Mouse (Mus musculus) brain, embryonic 18.5 days (tissue): ENCODE results near the gene Rab11a.
"Not testable (repeated sequence)": the region's sequence is repeated elsewhere in the genome, so short reads cannot be mapped to it uniquely, and the experiment has no call there.

Experiments
- DNase-seq: peaks from one replicate; pipeline ENCODE4 v3.0.0-alpha.2; 2012; ENCODE audit warnings: low read depth, low spot score

The Rab11a gene

DNA sequence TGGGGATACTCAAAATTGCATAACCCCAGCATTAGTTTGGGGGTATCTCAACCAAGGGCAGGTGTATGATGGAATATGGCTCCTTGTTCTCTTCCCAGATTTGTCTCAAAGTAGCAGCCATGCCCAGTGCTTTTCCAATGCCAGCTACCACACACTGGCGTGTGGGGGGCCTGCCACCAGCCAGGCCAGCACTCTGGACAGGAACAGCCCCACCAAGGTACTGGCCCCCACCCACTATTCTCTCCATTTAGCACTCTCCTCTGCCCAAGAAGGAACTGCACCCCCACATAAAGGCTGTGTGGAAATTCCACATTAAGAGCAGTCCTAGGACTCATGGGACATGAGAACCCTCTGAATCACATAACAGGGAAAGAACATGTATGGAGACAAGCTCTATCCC lies 42.3 kb downstream of the Rab11a start:
- DNase-seq, result no peak

DNA sequence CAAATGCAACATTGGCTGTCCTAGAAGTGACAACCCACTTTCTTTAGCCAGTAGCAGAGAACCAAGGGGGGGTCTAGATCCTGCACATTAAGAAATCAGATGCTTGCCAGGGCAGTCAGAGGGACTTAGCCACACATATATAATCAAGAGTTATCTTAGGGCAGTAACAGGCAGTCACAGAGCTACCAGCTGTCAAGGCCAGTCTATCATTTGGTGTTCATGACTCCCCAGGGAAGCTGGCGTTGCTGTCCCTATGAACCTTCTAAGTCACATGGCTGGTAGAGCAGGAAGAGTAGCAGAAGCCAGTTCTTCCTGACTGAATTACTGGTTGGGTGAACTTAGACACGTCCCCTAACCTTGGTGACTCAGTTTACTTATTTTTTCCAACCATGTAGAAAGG lies 44.5 kb downstream of the Rab11a start:
- no peak for DNase-seq

DNA sequence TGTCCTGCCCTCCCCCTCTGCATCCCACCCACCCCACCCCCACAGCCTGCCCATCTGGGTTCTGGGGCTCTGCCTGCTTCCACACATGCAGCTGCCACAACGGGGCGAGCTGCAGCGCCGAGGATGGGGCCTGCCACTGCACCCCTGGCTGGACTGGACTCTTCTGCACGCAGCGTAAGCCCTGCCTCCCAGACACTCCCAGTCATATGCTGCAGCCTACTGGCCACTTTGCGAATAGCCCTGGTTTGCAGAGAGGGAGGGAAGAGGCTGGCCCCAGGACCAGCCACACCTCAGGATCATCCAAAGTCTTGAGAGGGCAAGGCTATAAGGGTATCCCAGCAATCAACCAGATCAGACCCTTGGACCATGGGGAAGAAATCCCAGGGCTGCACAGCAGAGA lies 46.4 kb downstream of the Rab11a start:
- no peak for DNase-seq

DNA sequence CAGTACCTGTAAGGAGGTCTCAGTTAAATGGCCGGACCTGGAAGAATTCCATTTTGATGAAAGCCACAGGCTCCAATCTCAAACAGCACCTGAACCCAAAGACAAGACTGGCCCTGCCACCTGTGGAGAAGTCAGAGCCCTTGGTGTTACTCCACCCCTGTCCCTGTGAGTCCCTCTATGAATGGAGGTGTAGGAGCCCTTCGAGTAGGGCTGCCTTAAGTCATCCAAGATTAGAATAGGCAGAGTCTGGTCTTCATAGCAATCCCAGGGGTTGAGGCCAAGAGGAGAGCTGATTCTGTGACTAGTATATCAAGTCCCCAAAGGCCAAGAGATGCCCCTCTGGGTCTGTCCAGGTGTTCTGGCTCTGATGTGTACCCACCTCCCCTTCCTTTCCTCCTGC lies 46.8 kb downstream of the Rab11a start:
- no peak for DNase-seq

DNA sequence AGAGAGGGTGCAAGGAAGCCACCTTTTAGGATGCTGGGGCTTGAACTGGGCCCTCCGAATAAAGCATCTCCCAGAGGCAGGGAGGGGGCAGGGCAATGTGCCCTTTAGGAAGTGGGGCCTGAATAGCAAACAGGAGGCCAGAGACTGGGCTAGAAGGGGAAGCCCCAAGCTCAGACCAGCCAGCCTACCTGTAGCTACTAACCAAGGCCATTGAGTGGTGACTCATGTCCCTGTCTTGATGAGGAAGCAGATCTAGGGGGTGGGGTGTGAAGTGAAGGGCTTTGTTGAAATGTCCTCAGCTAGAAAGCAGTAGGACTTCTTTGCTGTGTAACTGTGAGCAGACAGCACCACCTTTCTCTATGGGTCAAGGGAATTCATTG lies 49.6 kb downstream of the Rab11a start:
- DNase-seq, result no peak

DNA sequence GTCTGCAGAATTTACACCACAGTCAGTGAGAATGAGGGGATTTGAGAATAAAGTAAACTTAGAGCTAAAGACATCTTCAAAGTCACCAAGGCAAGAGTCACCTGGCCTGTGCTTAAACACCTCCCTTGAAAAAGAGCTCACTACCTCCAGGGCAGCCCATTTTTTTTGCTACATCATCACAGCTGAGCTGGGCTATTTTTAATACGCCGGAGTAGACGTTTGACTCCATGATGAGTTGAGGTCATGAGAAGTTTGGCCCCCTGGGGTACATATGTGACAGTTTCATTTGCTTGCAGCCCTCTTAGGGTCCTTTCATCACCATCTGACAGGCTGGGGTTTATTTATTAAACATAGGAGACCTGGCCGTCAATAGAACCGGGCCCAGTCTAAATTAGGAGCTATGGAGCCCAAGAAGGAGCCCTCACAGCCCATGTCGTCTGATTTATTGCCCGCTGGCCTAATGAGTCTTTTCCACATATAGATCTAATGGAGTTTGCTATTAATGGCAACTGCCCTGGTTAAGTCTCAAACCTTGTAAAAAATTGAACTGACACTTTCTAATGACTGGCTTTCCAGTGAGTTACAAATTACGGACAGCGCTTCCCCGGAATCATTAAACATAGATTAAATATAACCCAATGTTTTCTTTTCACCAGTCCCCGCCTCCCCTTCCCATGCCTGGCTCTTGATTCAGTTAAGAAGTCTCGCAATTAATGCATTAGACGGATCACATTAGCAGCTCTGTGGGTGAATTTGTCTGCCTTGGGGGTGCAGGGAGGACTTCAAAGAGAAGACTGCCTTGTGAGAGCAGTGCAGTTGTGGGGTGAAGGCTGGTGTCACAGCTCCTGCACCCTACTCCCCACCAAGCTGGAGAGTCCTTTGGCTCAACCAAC lies 50.2 kb downstream of the Rab11a start:
- no peak for DNase-seq

DNA sequence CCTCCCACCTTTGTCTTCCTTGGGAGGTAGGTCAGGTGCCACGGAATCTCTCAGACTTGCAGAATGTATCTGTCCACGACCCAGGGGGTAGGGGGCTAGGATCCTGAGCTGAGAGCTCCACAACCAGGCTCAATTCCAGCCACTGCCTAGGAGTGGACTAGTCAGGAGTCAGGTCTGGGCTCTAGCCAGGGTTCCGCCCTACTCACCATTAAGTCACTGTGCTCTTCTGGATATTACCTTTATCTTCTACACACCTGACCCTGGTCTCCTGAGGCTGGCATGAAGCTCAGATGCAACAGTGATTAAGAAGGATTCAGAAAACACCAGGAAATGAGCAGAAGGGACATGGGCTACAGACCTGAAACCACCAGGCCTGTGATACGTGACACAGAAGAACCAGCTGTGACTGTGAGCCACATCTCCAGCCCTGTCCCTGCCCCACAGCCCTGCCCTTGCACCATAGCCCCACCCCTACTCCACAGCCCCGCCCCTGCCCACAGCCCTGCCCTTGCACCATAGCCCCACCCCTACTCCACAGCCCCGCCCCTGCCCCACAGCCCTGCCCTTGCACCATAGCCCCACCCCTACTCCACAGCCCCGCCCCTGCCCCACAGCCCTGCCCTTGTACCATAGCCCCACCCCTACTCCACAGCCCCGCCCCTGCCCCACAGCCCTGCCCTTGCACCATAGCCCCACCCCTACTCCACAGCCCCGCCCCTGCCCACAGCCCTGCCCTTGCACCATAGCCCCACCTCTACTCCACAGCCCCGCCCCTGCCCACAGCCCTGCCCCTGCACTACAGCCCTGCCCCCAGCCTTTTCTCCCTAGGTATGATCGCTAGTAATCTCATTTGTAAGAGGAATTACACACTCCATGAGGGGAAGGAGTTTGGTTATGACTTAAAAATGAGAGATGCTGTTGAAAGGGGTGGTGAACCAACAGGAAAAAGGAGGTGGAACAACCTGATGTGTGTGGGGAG lies 65.9 kb downstream of the Rab11a start:
- DNase-seq, result not testable (repeated sequence)

DNA sequence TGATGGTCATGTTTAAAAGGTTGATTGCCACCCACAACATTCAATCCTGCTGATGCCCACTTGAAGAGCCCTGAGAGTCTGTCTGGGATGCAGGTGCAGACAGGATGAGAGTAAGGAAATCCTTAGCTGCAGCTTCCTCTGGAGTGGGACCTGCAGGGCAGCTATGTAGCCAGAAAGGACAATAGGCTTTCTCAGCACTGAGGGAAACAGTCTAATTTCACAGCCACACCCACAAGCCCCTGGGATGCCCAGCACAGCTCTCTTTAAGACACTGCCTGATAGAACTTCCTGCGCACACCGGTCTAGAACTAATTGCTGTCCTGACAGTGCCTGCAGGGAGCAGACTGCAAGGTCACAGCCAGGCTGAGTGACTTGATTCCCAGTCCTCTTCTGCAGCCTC lies 69.6 kb downstream of the Rab11a start:
- DNase-seq, result no peak

DNA sequence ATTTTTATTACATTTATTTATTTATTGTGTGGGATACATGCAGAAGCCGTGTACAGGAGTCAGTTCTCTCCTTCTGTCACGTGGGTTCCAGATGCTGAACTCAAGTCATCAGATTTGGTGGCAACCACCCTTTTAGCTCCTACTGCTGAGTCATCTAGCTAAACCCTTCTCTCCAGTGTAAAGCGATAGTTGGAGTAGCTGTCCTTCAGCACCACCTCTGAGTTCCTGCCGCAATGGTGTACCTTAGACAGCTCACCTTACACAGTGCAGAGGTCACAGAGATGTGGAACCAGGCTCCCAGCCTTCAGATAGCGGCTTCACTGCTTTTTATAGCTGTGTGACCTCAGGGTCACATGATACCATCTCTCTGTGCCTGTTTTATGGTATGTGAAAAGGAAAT lies 70.0 kb downstream of the Rab11a start:
- no peak for DNase-seq

DNA sequence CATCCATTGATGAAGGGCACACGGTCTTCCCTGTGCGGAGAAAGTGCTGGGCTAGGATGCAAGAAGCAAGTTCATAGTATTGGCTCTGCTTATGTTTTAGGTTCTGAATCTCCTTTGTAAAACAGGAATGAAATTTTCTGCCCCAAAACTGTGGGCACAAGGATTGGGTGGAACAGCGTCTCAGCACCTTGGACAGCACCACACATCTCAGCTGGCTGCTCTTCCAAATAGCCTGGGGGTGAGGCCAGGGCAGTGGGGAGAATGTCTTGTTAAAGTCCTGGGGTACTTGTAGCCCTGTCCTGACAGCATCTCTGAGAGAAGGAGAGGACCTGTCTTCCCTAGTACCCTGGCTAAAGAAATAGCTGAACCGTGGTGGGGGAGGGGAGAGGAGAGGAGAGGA lies 71.0 kb downstream of the Rab11a start:
- DNase-seq, result no peak
